Mouse (Mus musculus) frontal cortex, postnatal 14 days (tissue): ENCODE data around the gene Tmem185b.

Experiments
- DNase-seq, 2 experiments: peaks; one replicate each; pipeline ENCODE4 v3.0.0; 2022; ENCODE audit warnings: low spot score in 2 of 2

The Tmem185b gene

DNA sequence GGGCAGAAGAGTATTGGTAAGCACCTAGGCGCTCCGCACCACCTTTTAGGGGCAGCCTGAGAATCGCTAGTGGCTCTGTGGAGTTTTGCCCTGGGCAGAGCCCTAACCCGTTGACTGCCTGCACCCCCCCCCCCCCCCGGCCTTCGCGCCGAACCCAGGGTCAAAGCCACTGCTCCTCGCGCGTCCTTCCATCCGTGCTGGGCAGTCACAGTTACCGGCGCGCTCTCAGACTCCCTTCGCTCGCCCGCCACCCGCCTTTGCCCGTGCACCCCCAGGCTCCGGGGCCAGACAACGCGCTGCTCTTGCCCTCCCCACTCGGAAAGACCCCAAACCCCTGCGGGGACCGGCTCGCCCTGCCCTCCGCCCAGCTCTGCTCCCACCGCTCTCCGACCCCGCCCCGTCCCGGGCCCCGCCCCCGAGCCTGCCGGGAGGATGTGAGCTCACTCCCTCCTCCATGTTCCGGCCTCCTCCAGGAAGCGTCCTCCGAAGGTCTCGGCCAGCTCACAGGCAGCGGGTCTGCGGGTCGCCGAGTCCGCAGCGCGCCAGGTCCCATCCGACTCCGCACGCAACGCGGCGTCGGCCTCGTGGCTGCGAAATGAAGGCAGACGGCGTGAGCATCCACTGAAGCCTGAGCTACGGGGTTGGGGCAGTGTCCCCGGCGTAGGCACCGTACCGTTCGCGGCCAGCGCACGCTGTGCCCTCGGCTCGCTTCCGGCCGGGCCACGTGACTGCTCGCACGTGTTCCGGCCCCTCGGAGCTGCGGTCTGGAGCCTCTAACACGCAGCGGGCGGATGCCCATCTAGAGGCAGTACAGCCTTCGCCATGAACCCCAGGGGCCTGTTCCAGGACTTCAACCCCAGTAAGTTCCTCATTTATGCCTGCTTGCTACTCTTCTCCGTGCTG is at the start of gene Tmem185b:
Tmem185b (plus strand) TSS at position 472 of the 903 bp plus-strand sequence.
- peak; percentile 78 to 88 for DNase-seq

- DNase-seq, result no peak
These were observed 49.0 kb upstream of the Tmem185b start for GRCm38 (mm10) chr1:119476905-119477353.

DNA sequence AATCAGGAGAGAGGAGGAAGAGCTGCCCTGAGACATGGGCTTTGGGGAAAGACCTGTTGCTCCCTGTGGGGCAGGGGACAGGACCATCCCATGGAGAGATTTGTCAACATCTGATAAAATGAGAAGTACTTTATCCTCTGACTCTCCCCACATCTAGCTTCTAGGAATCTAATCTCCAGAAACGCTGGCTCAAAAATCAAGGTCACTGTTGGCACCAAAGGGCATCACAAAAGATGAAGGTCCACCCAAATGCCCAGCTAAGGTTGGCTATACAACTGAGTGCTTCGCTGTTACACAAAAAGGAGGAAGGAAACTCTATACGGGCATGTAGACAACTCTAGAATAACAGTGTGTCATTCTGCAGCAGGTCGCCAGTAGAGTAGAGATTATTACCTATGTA is 46.3 kb upstream of the Tmem185b start:
- no peak for DNase-seq

- no peak for DNase-seq
These were observed 45.3 kb upstream of the Tmem185b start for GRCm38 (mm10) chr1:119480678-119481077.

DNA sequence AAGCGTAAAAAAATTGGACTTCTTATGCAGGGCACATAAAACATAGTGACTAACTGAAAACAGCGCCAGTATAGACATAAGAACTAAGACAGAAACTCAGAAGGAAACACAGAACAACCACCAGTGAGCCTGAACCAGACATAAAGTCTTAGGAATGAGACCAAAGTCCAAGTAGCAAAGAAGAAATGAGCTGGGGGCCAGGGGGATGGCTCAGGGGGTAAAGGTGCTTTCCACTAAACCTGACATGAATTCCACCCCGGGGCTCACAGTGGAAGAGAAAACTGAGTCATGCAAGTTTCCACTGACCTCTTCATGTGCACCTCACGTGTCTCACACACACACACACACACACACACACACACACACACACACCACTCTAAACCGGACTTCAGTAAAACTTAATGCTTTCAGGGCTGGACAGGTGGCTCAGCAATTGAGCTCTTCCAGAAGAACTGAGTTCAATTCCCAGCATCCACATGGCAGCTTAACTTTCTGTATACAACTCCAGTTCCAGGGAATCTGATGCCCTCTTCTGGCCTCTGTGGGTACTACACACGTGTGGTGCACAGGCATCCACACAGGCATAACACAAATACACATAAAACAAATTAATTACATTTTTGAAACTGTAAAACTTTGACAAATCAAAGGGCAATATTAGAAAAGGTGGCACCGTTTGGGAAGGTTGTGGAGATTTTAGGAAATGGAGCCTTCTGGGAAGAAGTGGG is 44.6 kb upstream of the Tmem185b start:
- no peak for DNase-seq

- DNase-seq, result no peak
These were observed 43.1 kb upstream of the Tmem185b start for GRCm38 (mm10) chr1:119482891-119483290.

DNA sequence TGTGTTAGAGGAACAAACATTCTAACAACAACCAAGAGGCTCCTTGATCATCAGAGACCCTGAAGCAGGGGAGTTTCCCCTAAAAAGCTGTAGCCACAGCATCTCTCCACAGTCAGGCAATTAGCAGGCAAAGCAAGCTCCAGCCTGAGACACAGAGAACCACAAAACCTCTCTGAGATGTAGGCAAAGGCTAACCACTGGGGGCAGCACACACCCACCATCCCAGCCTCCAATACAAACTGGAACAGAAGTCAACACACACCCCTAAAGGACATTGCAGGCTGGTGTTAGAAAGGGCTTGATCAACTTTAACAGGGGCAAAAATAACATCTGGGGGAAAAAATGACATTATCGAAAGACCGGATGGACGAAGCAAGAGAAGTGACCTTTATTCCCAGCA is 41.5 kb upstream of the Tmem185b start:
- no peak for DNase-seq

DNA sequence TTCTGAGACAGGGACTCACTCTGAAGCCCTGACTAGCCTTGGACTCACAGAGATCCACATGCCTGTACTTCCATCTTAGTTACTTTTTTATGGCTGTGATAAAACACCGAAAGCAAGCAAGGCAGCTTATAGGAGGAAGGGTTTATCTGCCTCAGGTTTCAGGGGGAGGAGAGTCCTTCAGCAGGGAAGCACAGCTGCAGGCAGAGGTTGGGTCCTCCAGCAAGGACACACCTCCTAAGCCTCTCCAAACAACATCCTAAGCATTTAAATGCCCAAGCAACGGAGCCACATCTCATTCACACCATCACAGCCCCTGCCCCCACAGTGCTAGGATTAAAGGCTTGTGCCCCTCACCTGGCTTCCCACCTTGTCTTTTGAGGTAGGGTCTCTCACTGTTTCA is 40.1 kb upstream of the Tmem185b start:
- DNase-seq, result no peak

- no peak for DNase-seq
These were observed 37.9 kb upstream of the Tmem185b start for GRCm38 (mm10) chr1:119487917-119488590.

GRCm38 (mm10) chr1:119490765-119491164 is 35.2 kb upstream of the Tmem185b start:
- no peak for DNase-seq

GRCm38 (mm10) chr1:119492097-119492496 is 33.9 kb upstream of the Tmem185b start:
- no peak for DNase-seq

GRCm38 (mm10) chr1:119492505-119492904 is 33.5 kb upstream of the Tmem185b start:
- no peak for DNase-seq

GRCm38 (mm10) chr1:119494024-119494711 is 31.8 kb upstream of the Tmem185b start:
- no peak for DNase-seq

- DNase-seq, result no peak
These were observed 31.1 kb upstream of the Tmem185b start for GRCm38 (mm10) chr1:119494712-119495395.

DNA sequence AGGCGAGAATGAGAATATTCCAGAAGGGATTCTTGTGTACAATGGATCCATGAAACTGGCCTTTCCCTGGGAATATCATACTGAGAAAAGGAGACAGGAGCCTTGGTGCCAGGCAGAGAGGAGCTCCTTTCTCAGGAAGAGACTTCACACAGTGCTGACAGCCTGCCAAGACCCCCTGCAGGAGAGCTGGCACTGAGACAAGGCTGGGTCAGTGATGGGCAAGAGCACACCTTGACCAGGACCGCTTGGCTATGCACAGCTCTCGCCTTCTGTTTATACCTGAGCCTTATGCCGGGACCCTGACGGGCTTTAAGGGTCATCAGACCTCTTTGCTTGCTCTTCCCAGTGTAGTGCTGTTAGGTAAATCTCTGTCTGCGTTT is 30.6 kb upstream of the Tmem185b start:
- DNase-seq, result no peak

DNA sequence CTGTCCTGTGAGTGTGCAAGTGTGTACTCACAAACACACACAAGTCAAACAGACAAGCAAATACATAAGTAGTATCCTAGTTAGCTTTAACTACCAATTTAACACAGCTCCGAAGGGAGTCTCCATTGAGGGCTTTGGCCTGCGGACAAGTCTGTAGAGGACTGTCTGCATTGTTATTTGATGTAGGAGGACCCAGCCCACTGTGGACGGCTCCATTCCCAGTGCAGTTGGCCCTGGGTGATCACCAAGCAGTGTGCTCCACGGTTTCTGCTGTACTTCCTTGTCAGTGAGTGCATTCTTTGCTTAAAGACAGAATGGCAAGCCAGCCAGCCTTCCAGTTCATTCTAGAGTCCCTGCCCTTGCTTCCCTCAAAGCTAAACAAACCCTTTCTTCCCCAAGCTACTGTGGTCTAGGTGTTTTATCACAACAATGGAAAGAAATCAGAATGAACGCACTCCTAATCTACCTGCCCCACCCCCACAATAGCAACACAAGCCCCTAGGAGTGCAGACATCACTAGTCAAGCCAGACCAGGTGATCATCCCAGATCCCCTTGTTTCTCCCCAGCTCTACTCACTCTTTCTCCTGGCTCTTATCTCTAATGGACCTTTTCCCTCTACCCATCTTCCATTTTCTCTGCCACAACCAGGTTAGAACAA is 28.5 kb upstream of the Tmem185b start:
- no peak for DNase-seq

- no peak for DNase-seq
These were observed 27.3 kb upstream of the Tmem185b start for GRCm38 (mm10) chr1:119498536-119499231.

GRCm38 (mm10) chr1:119499456-119499855 is 26.5 kb upstream of the Tmem185b start:
- DNase-seq, result no peak

GRCm38 (mm10) chr1:119501881-119502280 is 24.1 kb upstream of the Tmem185b start:
- no peak for DNase-seq

DNA sequence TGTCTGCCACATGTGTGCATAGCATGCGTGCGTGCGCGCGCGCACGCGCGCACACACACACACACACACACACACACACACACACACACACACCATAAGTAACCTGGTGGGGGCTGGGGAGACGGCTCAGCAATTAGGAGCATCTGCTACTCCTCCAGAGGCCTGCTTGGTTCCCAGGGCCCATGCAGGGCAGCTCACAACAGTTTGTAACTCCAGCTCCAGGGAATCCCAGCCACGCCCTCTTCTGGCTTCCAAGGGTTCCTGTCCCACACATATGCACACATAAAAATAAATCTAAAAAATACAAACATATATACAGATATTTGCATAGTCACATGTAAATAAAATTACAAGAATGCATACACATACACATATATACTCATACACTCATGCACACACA is 23.2 kb upstream of the Tmem185b start:
- DNase-seq, result no peak
